Mouse (Mus musculus) heart, adult 2 months (tissue): ENCODE data around the gene Slamf9.

Source experiments
- CTCF ChIP-seq: fragments of 200-600 bp; IDR thresholded peaks from 2 replicates; pipeline ENCODE4 v1.8.1; 2022; ENCODE audit warnings: antibody characterized with exemption, mild to moderate bottlenecking, moderate library complexity
- POLR2A ChIP-seq: fragments of 200-500 bp; IDR thresholded peaks from 2 replicates; pipeline ENCODE4 v1.6.1; 2011; ENCODE audit warnings: mild to moderate bottlenecking, low read depth, low read length, control low read depth; ENCODE audit not compliant: insufficient read depth

- TF ChIP-seq CTCF (no peak), POLR2A (no peak)
These were observed 46.5 kb upstream of the Slamf9 start for GRCm38 (mm10) chr1:172428614-172429013.
